Mouse (Mus musculus): ENCODE data around the gene Atf7ip. TPM values are rescaled to one million over a fixed set of nuclear protein-coding genes. Genes with fewer than 3 reads are reported as not detected.

The Atf7ip gene
- polyA plus RNA-seq, 2 experiments = 35.7 to 38.4 TPM

DNA sequence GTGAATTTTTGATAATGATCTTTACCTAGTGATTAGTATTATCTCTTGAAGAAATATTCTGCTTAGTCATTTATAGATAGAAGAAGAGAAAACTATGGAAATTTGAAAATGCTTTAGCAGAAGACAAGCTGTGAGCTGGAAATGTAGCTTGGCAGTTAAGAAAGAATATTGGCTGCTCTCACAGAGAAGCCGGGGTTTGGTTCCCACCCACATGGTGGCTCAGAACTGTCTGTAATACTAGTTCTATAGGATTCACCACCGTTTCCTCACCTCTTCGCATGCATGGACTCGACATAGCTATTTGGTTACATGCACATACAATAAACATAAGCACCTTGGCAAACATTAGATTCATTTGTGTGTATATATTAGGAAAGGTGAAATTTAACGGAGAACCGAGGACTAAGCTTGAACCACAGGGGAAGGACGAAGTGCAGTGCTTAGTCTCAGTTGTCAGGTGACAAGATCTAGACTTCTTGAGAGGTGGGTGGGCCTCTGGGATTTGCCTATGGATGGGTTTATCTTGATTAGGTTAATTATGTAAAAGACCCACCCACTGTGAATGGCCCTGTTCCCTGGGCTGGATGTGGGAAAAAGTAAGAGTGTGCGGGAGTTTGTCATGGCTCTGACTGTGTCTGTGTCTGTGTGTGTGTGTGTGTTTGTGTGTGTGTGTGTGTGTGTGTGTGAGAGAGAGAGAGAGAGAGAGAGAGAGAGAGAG is 52.5 kb downstream of the Atf7ip start:
- H3K4me2 ChIP-seq (replicated peaks; ENCODE audit: low read depth, low read length, severe bottlenecking) = no peak overlapping the region
- H3K4me3 ChIP-seq (replicated peaks; ENCODE audit: low read length) = no peak overlapping the region
- 0 out of 2 replicates have a peak, but pooled peaks cover 6% of the 10 kb centered on the region for H3K4me1 ChIP-seq (ENCODE audit: control insufficient read depth, insufficient read depth, low read length)
- no peak overlapping the region for H3K27ac ChIP-seq (replicated peaks; ENCODE audit: low read depth, low read length)
- peaks cover 45% of the 10 kb centered on the region for H3K36me3 ChIP-seq (ENCODE audit: control insufficient read depth, insufficient read depth, low read length)
- no peak overlapping the region for H3K9ac ChIP-seq (ENCODE audit: low read depth, low read length, severe bottlenecking)
- no peaks in the 10 kb centered on the region for H3K9me3 ChIP-seq (ENCODE audit: control insufficient read depth, low read length)
- 89% methylated on average over 8 of the region's 8 CpGs for WGBS
- DNase-seq (ENCODE audit: low spot score) = no peak
- no peaks in the 10 kb centered on the region for H3K27me3 ChIP-seq (ENCODE audit: control insufficient read depth, insufficient read depth, low read length)
- TF ChIP-seq POLR2A (IDR thresholded peaks at IDR 0.05; ENCODE audit: borderline replicate concordance, extremely low read depth, insufficient read depth, insufficient read length) = no peak
- ATAC-seq (ENCODE audit: low FRiP score, low read depth) = no peak

DNA sequence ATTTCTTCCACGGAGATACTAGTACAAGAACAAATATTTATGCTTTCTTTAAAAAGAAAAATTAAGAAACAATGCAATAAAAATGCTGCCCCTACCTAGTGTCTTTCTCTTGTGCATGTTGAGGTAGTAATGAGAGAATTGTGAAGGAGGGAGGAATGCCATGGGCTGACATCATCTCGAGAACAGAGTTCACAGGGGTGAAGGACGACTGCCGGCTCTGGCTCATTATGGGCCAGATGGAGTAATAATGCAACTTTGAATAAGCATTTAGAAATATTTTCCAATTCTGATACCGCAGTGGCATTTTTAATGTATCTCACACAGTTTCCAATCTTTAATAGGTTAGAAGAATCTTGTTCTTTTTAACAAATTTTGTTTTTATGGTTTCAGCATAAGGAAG is 60.0 kb downstream of the Atf7ip start:
- peaks cover 16% of the 10 kb centered on the region for H3K9me3 ChIP-seq (ENCODE audit: control insufficient read depth, low read length)
- no peak for ATAC-seq (ENCODE audit: low FRiP score, low read depth)
- WGBS = 83% methylated on average over 5 of the region's 5 CpGs
- DNase-seq (ENCODE audit: low spot score) = no peak
- TF ChIP-seq POLR2A (IDR thresholded peaks at IDR 0.05; ENCODE audit: borderline replicate concordance, extremely low read depth, insufficient read depth, insufficient read length) = no peak
- no peak overlapping the region for H3K4me2 ChIP-seq (replicated peaks; ENCODE audit: low read depth, low read length, severe bottlenecking)
- H3K4me1 ChIP-seq (ENCODE audit: control insufficient read depth, insufficient read depth, low read length) = no peaks in the 10 kb centered on the region
- H3K9ac ChIP-seq (ENCODE audit: low read depth, low read length, severe bottlenecking) = no peak overlapping the region
- no peaks in the 10 kb centered on the region for H3K27me3 ChIP-seq (ENCODE audit: control insufficient read depth, insufficient read depth, low read length)
- H3K27ac ChIP-seq (replicated peaks; ENCODE audit: low read depth, low read length) = no peak overlapping the region
- H3K4me3 ChIP-seq (replicated peaks; ENCODE audit: low read length) = no peak overlapping the region
- H3K36me3 ChIP-seq (ENCODE audit: control insufficient read depth, insufficient read depth, low read length) = peaks cover 81% of the 10 kb centered on the region

GRCm38 (mm10) chr6:136590739-136591138 is 84.8 kb downstream of the Atf7ip start:
- WGBS = 89% methylated on average over 4 of the region's 4 CpGs
- no peak overlapping the region for H3K4me3 ChIP-seq (replicated peaks; ENCODE audit: low read length)
- ATAC-seq (ENCODE audit: low FRiP score, low read depth) (no peak), DNase-seq (ENCODE audit: low spot score) (no peak)
- H3K4me1 ChIP-seq (ENCODE audit: control insufficient read depth, insufficient read depth, low read length) = no peaks in the 10 kb centered on the region
- no peak for TF ChIP-seq POLR2A (IDR thresholded peaks at IDR 0.05; ENCODE audit: borderline replicate concordance, extremely low read depth, insufficient read depth, insufficient read length)
- H3K27me3 ChIP-seq (ENCODE audit: control insufficient read depth, insufficient read depth, low read length) = no peaks in the 10 kb centered on the region
- no peaks in the 10 kb centered on the region for H3K9me3 ChIP-seq (ENCODE audit: control insufficient read depth, low read length)
- peaks cover 78% of the 10 kb centered on the region for H3K36me3 ChIP-seq (ENCODE audit: control insufficient read depth, insufficient read depth, low read length)
- no peak overlapping the region for H3K27ac ChIP-seq (replicated peaks; ENCODE audit: low read depth, low read length)
- no peak overlapping the region for H3K4me2 ChIP-seq (replicated peaks; ENCODE audit: low read depth, low read length, severe bottlenecking)
- no peak overlapping the region for H3K9ac ChIP-seq (ENCODE audit: low read depth, low read length, severe bottlenecking)

DNA sequence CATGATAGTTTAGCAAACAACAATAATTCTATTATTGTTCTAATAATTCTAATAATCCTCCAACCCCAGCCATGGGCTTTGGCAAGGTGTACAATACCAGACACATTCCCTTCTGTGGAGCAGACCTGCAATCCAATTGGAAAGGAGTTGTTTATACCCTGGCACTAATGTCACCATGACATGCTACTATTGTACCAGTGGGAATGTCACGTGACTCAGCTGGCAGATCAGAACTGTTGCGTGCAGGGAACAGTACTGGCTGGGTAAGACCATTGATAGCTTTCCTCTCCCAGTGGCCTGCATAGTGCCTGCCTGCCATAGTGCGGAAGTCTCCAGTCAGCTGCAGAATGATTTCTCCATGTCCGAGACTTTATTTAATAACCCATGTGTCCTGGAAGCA is 88.6 kb downstream of the Atf7ip start:
- H3K36me3 ChIP-seq (ENCODE audit: control insufficient read depth, insufficient read depth, low read length) = peaks cover 83% of the 10 kb centered on the region
- ATAC-seq (ENCODE audit: low FRiP score, low read depth) = no peak

GRCm38 (mm10) chr6:136602601-136603000 is 96.6 kb downstream of the Atf7ip start:
- no peak for DNase-seq (ENCODE audit: low spot score)

More for the DNA sequence above, 88.6 kb downstream of the Atf7ip start:
- no peak overlapping the region for H3K4me3 ChIP-seq (replicated peaks; ENCODE audit: low read length)
- no peak overlapping the region for H3K4me2 ChIP-seq (replicated peaks; ENCODE audit: low read depth, low read length, severe bottlenecking)
- no peak overlapping the region for H3K9ac ChIP-seq (ENCODE audit: low read depth, low read length, severe bottlenecking)
- H3K27ac ChIP-seq (replicated peaks; ENCODE audit: low read depth, low read length) = no peak overlapping the region
- no peak for DNase-seq (ENCODE audit: low spot score)
- H3K9me3 ChIP-seq (ENCODE audit: control insufficient read depth, low read length) = no peaks in the 10 kb centered on the region
- no peak for TF ChIP-seq POLR2A (IDR thresholded peaks at IDR 0.05; ENCODE audit: borderline replicate concordance, extremely low read depth, insufficient read depth, insufficient read length)
- no peaks in the 10 kb centered on the region for H3K27me3 ChIP-seq (ENCODE audit: control insufficient read depth, insufficient read depth, low read length)
- WGBS = 92% methylated on average over 4 of the region's 4 CpGs
- no peaks in the 10 kb centered on the region for H3K4me1 ChIP-seq (ENCODE audit: control insufficient read depth, insufficient read depth, low read length)

More at GRCm38 (mm10) chr6:136602601-136603000, 96.6 kb downstream of the Atf7ip start:
- no peak for ATAC-seq (ENCODE audit: low FRiP score, low read depth)
- no peak for TF ChIP-seq POLR2A (IDR thresholded peaks at IDR 0.05; ENCODE audit: borderline replicate concordance, extremely low read depth, insufficient read depth, insufficient read length)
- no peaks in the 10 kb centered on the region for H3K4me1 ChIP-seq (ENCODE audit: control insufficient read depth, insufficient read depth, low read length)
- H3K27ac ChIP-seq (replicated peaks; ENCODE audit: low read depth, low read length) = no peak overlapping the region
- H3K27me3 ChIP-seq (ENCODE audit: control insufficient read depth, insufficient read depth, low read length) = no peaks in the 10 kb centered on the region
- peaks cover 91% of the 10 kb centered on the region for H3K36me3 ChIP-seq (ENCODE audit: control insufficient read depth, insufficient read depth, low read length)
- 80% methylated on average over 7 of the region's 7 CpGs for WGBS
- H3K9ac ChIP-seq (ENCODE audit: low read depth, low read length, severe bottlenecking) = no peak overlapping the region
- no peak overlapping the region for H3K4me2 ChIP-seq (replicated peaks; ENCODE audit: low read depth, low read length, severe bottlenecking)
- no peaks in the 10 kb centered on the region for H3K9me3 ChIP-seq (ENCODE audit: control insufficient read depth, low read length)
- no peak overlapping the region for H3K4me3 ChIP-seq (replicated peaks; ENCODE audit: low read length)
